Mouse (Mus musculus) midbrain, embryonic 11.5 days (tissue): ENCODE measurements around the gene Plekha3. TPM values are rescaled to one million over a fixed set of nuclear protein-coding genes. Genes with fewer than 3 reads are reported as not detected.

ENCODE experiments used
- ATAC-seq: fragments of 200-750 bp; cut with Nextera tagmentation; 2 replicates; pipeline ENCODE4 v1.8.0; 2017; ENCODE audit warnings: moderate TSS enrichment, moderate library complexity; ENCODE audit not compliant: low FRiP score
- DNase-seq: peaks from one replicate; pipeline ENCODE4 v3.0.0; 2015; ENCODE audit warnings: low spot score; ENCODE audit errors: missing footprints
- H3K27ac ChIP-seq: fragments of 300-500 bp; sonication (generic); 2 replicates; pipeline ENCODE4 v1.5.1; 2014; ENCODE audit warnings: low read depth, low read length
- H3K27me3 ChIP-seq: fragments of 300-500 bp; sonication (generic); 2 replicates; pipeline ENCODE4 v1.6.1; 2014; ENCODE audit warnings: mild to moderate bottlenecking, low read length, moderate library complexity, mixed read lengths; ENCODE audit not compliant: control insufficient read depth, insufficient read depth
- H3K36me3 ChIP-seq: fragments of 300-500 bp; sonication (generic); 2 replicates; pipeline ENCODE4 v1.6.1; 2014; ENCODE audit warnings: mild to moderate bottlenecking, low read length, moderate library complexity, mixed read lengths; ENCODE audit not compliant: control insufficient read depth, insufficient read depth
- H3K4me1 ChIP-seq: fragments of 300-500 bp; sonication (generic); 2 replicates; pipeline ENCODE4 v1.6.1; 2014; ENCODE audit warnings: low read length; ENCODE audit not compliant: control insufficient read depth, insufficient read depth
- H3K4me2 ChIP-seq: fragments of 300-500 bp; sonication (generic); 2 replicates; pipeline ENCODE4 v1.6.1; 2014; ENCODE audit warnings: mild to moderate bottlenecking, moderate library complexity
- H3K4me3 ChIP-seq: fragments of 300-500 bp; sonication (generic); 2 replicates; pipeline ENCODE4 v1.5.1; 2014; ENCODE audit warnings: low read depth, low read length
- H3K9ac ChIP-seq: fragments of 300-500 bp; sonication (generic); 2 replicates; pipeline ENCODE4 v1.6.1; 2014; ENCODE audit warnings: low read length
- H3K9me3 ChIP-seq: fragments of 300-500 bp; sonication (generic); 2 replicates; pipeline ENCODE4 v1.6.1; 2016; ENCODE audit warnings: low read length; ENCODE audit not compliant: control insufficient read depth
- WGBS: fragments of 180-500 bp; shearing (Covaris S2); extraction: QIAGEN DNeasy Blood & Tissue Kit; methylation state at CpG from one replicate; pipeline ENCODE4 v1.1.7; 2014; 5-methylcytosine and 5-hydroxymethylcytosine counted together
- polyA plus RNA-seq: library from polyadenylated mRNA; unstranded; fragments of >200 nt; fragmentation: Nextera tagmentation; extraction: Ambion mirVana; gene quantifications from 2 replicates; pipeline ENCODE4 v1.2.1, GENCODE M21; 2014

Gene Plekha3
- polyA plus RNA-seq, 1 experiment from 2014 or later = 11.7 TPM

DNA sequence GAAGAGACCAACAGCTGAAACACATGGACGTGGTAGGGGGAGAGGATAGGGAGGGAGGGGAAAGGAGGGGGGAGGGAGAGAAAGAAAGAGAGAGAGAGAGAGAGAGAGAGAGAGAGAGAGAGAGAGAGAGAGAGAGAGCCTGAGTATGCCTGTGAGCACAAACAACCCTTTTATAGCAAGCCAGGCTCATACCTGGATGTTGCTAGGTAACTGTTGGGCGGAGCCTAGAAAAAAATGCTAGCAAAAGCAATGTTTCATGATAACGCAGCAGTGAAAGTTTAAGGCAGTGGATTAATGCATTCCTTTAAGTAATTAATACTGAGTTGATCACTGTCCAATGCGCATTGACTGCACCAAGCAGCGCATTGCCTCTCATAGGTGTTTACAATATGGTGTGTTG lies 20.4 kb upstream of the Plekha3 start:
- 81% methylated on average over 5 of the region's 5 CpGs for WGBS
- no peaks in the 10 kb centered on the region for H3K27me3 ChIP-seq
- H3K4me1 ChIP-seq = no peaks in the 10 kb centered on the region
- H3K9me3 ChIP-seq = no peaks in the 10 kb centered on the region
- H3K36me3 ChIP-seq = no peaks in the 10 kb centered on the region
- ATAC-seq (no peak), DNase-seq (peak; percentile 37)
- H3K4me2 ChIP-seq = no peak overlapping the region
- H3K27ac ChIP-seq = no peak overlapping the region
- H3K4me3 ChIP-seq = no peak overlapping the region
- H3K9ac ChIP-seq = no peak overlapping the region

DNA sequence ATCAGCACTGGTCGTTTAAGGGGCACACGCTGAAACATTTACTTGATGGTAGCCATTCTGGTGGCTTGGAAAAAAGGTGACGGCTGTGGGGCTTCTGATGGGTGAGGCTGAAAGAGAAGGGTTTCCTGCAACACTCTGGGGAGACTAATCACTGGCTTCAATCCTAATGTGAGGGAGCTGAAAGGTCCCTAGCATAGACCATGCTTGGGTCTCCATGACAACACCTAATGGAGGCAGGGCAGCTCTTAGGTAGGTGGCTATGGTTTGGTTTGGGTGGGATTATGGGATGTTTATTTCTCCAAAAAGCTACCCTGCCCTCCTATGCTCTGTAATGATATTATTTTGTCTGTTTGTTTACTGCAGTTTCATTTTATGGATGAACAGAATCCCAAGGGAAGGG lies 19.6 kb upstream of the Plekha3 start:
- 80% methylated on average over 3 of the region's 3 CpGs for WGBS
- Histone ChIP-seq H3K4me2 (no peak overlapping the region), H3K36me3 (no peaks in the 10 kb centered on the region), H3K4me1 (no peaks in the 10 kb centered on the region), H3K27me3 (no peaks in the 10 kb centered on the region), H3K9me3 (no peaks in the 10 kb centered on the region), H3K27ac (no peak overlapping the region), H3K4me3 (no peak overlapping the region), H3K9ac (no peak overlapping the region)
- ATAC-seq (no peak), DNase-seq (peak; percentile 69)

DNA sequence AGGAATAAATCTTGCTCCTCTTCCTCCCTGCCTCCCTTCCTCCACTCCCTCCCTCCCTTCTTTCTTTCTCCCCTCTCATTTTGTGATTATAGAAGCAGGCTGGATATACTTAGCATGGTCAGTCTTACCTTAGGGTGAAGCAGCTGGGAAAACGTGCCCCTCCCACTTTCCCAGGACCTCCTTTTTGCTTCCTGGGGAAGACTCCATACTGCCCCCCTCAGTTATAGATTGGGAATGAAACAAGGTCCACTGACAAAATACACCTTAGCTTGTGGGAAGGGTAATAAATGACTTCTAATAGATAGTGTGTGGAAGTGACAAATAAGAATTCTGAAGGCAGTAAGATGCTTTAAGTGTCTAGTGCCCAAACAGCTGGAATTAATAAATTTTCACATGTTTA lies 19.1 kb upstream of the Plekha3 start:
- Histone ChIP-seq H3K36me3 (no peaks in the 10 kb centered on the region), H3K9ac (no peak overlapping the region), H3K27me3 (no peaks in the 10 kb centered on the region), H3K4me2 (no peak overlapping the region), H3K9me3 (no peaks in the 10 kb centered on the region), H3K27ac (no peak overlapping the region), H3K4me3 (no peak overlapping the region), H3K4me1 (no peaks in the 10 kb centered on the region)
- no peak for ATAC-seq
- WGBS = 4% methylated on average over 1 of the region's 1 CpGs
- DNase-seq = peak; percentile 73

DNA sequence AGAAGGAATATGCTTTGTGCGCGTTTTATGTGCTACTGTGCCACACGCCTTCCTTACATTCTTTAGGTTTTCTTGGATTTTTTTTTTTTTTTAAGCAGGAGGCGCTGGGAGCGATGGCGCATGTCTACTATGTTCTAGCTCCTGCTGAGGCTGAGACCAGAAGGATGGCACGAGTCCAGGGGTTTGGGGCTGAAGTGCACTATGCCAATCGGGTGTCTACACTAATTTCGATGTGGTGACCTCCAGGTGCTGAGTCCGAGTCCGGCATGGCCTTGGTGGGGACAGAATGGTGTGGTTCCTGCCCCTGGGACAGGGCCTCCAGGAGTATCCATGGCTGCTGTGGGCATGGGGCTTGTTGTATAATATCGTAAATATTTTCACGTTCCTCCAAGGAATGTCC lies 16.5 kb upstream of the Plekha3 start:
- H3K4me1 ChIP-seq = no peaks in the 10 kb centered on the region
- H3K4me3 ChIP-seq = no peak overlapping the region
- H3K36me3 ChIP-seq = no peaks in the 10 kb centered on the region
- H3K9ac ChIP-seq = no peak overlapping the region
- no peaks in the 10 kb centered on the region for H3K9me3 ChIP-seq
- ATAC-seq (no peak), DNase-seq (no peak)
- no peak overlapping the region for H3K4me2 ChIP-seq
- no peaks in the 10 kb centered on the region for H3K27me3 ChIP-seq
- H3K27ac ChIP-seq = no peak overlapping the region
- WGBS = 82% methylated on average over 13 of the region's 13 CpGs

DNA sequence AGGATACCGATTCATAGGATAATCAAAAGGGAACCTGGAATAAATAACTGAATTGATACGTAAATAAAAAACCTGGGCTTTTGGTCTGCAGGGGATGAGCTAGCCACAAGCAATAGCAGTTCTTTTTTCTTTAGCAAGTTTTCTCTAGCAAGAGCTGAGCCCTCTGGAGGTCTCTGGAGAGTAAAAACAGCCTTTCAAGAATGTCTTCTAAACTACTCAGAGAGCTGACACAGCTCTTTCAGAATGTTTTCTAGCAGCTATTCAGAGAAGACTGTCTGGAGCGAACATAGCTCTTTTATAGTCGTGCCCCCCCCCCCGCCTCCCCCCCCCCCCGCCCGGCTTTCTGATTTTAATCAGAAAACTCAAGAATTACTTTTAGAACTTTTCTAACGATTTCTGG lies 15.7 kb upstream of the Plekha3 start:
- DNase-seq (no peak), ATAC-seq (no peak)
- Histone ChIP-seq H3K4me1 (no peaks in the 10 kb centered on the region), H3K4me2 (no peak overlapping the region), H3K36me3 (no peaks in the 10 kb centered on the region), H3K9ac (no peak overlapping the region), H3K9me3 (no peaks in the 10 kb centered on the region), H3K27ac (no peak overlapping the region), H3K27me3 (no peaks in the 10 kb centered on the region), H3K4me3 (no peak overlapping the region)
- WGBS = 49% methylated on average over 8 of the region's 8 CpGs

DNA sequence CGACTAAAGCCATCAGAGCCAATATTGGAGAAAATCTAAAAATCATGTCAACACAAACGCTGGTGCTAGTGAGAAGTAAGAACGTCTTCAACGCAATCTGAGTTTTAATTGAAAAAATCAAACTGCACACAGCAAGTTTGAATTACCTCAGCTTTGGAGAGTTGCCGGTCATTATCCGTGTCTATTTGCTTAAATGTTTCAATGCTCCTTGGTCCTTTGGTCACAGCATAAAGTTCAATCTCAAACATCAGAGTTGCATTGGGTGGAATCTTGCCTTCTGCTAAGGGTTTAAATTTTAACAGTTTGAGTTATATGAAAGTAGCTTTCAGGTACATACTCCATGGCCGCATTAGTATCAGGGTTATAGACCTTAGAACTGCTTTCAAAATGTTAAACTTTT lies 9.6 kb upstream of the Plekha3 start:
- Histone ChIP-seq H3K36me3 (no peaks in the 10 kb centered on the region), H3K4me3 (no peak overlapping the region), H3K4me2 (no peak overlapping the region), H3K9ac (no peak overlapping the region), H3K9me3 (no peaks in the 10 kb centered on the region), H3K27me3 (no peaks in the 10 kb centered on the region), H3K4me1 (no peaks in the 10 kb centered on the region), H3K27ac (no peak overlapping the region)
- 94% methylated on average over 7 of the region's 7 CpGs for WGBS
- DNase-seq (no peak), ATAC-seq (no peak)

DNA sequence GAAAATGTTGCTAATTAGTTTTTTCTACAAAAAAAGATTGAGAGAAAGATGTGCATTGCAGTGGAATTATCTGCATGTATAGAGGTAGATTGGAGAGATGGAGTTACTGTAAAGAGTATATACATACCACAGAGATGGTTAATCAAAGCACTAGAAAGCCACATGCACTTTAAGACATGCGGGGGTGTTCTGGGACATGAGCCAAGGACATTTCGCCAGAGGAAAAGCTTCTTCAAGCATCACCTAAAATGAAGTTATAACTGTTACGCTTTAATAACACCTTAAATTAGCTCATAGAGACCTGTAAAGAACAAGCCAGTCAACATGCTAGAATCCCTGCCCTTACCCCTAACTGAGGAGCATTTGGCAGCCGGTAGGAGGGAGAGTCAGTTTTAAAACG lies 7.9 kb upstream of the Plekha3 start:
- Histone ChIP-seq H3K4me1 (no peaks in the 10 kb centered on the region), H3K27me3 (no peaks in the 10 kb centered on the region), H3K27ac (no peak overlapping the region), H3K4me3 (no peak overlapping the region), H3K9me3 (no peaks in the 10 kb centered on the region), H3K4me2 (no peak overlapping the region), H3K36me3 (no peaks in the 10 kb centered on the region), H3K9ac (no peak overlapping the region)
- WGBS = 93% methylated on average over 5 of the region's 5 CpGs
- ATAC-seq (no peak), DNase-seq (no peak)

DNA sequence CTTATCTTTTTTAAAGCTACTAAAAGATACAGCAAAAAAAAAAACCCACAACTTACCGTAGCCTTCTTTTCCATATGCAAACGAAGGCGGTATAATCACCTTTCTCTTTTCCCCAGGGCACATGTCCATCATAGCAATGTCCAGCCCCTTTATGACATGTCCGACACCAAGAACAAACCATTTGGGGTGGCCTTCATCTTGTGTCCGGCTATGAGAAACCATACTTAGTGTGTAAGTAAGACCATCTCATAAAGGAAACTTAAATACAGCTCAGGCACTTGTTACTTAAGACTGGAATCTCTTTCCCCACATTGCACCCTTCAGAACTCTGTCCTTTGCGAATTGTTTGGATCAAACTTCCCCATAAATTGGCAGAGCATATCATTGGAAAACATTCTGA lies 3.4 kb upstream of the Plekha3 start:
- H3K36me3 ChIP-seq = no peaks in the 10 kb centered on the region
- no peak for ATAC-seq
- peaks cover 14% of the 10 kb centered on the region for H3K4me1 ChIP-seq
- H3K4me2 ChIP-seq = peak overlapping the region; percentile 58
- 93% methylated on average over 6 of the region's 6 CpGs for WGBS
- H3K27ac ChIP-seq = no peak overlapping the region
- no peaks in the 10 kb centered on the region for H3K27me3 ChIP-seq
- peak overlapping the region; percentile 36; the same call in 1 of the 2 replicates for H3K4me3 ChIP-seq
- peak overlapping the region; percentile 68 for H3K9ac ChIP-seq
- H3K9me3 ChIP-seq = no peaks in the 10 kb centered on the region
- peak; percentile 85 for DNase-seq

DNA sequence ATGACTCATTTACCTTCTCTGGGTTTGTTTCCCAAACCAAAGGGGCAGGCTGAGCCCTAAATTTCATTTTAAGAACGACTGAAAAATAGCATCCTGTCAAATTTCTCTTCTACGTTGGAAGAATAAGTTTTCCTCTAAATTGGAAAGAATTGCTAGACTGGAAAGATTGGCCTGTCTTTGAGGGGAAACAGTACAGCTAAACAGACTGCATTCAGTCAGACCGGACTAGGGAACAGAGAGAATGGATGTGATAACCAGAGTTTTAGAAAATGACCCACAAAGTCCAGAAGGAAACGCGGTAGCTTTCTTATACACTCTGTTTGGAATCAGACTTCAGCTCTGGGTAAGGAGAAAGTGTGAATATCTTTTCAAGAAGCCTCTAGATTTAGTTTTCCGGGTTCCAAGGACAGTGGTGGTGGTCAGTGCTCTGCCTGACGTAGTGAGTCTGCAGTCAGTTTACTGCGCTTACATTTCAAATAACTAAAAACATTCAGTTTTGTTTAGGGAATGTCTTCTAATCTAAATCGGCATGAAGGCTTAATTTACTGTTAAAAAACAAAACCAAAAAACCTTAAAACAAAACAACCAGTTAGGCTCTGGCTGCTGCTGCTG lies 2.8 kb upstream of the Plekha3 start:
- Histone ChIP-seq H3K4me1 (peaks cover 14% of the 10 kb centered on the region), H3K9ac (peak overlapping the region; percentile 68), H3K27me3 (no peaks in the 10 kb centered on the region), H3K4me3 (peak overlapping the region; percentile 36), H3K27ac (no peak overlapping the region; the same call in 1 of the 2 replicates), H3K36me3 (no peaks in the 10 kb centered on the region), H3K4me2 (peak overlapping the region; percentile 58), H3K9me3 (no peaks in the 10 kb centered on the region)
- no peak for DNase-seq
- 47% methylated on average over 9 of the region's 9 CpGs for WGBS
- ATAC-seq = no peak
